Mouse (Mus musculus): ENCODE measurements around the gene Pds5b.
A peak's percentile ranks its signal among the peaks of the same experiment; 100 is the strongest.
"Not testable (repeated sequence)": the region's sequence is repeated elsewhere in the genome, so short reads cannot be mapped to it uniquely, and the experiment has no call there.

Gene Pds5b

DNA sequence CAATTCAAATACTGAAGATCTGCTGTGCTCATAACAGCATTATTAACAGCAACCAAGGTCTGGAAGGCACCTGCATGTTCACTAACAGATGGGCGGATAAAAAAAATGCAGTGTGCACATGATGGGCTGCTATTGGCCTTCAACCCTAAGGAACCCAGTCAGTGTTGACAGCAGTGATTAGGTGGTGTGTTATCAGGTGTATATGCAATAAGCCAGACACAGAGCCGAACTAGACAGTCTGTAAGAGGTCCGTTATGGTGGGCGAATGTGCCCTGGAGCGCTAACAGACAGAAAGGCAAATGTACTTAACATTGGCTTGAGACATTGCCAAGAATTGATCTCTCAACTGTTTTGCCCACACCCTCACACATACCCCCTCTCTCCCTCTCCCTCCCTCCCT lies 156.0 kb downstream of the Pds5b start:
- DNase-seq, result no peak

DNA sequence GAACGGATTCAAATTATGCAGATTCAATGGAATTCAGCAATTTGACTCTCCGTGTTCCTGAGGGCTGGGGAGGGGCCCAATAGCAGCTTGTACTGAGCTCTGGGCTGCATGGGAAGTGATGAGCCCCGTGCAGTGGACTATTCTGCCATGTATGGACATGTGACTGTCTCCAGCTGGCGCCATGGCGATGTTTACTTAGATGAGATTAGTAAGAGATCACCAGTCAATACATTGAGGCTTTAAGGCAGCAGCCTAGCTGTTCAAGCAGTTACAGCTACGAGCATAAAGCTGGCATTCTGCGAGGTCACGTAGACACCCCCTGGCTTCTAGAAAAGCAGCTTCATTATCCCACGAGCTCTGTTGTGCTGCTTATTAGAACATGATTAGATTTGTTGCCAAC lies 157.2 kb downstream of the Pds5b start:
- no peak for DNase-seq

DNA sequence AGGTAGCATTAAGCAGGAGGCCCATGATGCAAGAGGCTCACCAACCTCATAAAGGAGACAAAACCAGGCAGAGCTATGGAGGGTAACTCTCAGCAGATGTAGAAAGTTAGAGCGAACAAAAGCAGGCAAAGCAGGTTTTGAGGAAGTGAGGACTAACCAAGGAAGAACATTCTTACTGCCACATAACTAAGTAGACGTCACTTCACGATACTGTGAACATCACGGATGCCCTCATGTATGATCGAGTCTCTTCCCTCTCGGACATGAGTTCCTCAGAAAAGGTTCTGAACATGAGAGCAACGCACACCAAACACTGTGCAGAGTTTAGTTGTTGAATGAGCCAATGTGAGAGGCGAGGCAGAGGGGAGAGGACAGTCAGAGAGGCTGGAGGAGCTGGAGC lies 163.2 kb downstream of the Pds5b start:
- no peak for DNase-seq

DNA sequence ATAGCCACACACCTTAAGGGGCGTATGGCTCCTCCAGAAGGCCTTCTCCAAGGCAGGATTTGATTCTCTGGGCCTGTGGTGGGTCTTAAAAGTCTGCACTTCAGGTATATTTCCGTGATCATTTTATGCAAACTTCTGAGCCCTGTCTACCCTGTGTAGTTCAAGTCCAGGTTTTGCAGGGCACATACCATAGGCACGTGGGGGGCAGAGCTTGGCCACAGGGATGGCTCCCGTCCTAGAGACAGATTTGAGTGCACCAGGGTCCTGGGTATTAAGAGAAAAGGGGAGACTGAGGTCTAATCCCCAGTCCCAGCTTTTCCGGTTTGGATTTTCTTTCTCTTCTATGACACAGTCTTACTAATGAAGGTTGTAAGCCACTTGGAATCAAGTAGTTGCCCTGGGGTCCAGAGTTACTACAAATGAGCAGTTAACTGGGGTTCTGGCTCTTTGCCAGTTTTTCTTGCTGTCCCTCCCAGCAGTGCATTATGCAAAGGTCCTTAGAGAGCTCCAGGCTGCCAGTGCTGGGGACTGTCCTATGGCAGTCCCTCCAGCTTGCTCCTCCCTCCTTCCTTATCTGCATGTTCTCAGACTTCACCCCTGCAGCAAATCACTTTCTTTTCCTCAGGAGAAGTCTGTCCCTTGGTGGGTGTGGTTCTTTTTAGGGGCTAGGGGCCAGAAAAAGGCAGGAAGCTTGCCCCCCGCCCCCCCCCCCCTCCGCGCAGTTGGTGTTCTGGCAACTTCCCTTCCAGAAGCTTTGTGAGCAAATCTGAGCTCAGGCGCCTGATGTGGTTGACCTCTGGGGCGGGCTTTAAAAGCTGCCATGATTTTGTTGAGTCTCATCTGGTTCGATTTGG lies 166.4 kb downstream of the Pds5b start:
- no peak for DNase-seq

DNA sequence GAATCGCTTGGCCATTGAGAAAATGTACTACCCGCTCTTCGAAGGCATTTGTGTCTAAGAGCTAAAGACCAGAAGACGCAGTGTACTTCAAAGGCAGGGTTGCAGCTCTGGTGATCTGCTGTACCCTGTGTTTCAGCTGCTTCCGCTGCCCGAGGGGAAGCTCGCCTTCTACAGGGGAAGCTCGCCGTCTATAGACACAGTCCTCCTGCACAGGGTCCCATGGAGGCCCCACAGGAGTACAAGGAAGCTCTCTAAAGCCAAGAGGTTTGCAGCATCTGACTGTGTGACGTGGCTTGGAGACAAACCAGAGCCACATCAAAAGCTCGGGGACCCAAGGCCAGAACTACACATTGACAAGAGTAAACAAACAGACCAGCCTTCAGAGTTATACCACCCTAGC lies 167.1 kb downstream of the Pds5b start:
- no peak for DNase-seq

DNA sequence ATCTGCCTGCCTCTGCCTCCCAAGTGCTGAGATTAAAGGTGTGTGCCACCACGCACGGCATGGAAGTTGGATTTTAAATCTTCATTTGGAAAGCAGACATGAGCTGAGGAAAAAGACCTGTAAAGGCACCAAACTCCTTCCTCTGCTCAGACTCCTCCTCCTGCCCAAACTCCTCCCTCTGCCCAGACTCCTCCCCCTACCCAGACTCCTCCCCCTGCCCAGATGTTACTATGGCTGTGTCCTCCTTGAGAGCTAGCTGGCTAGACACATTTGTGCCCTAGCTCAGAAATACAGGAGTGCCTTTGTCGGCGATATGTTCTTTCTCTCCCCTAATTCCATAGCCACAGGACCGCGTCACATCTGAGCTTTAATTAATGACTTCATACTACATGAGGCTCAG lies 172.4 kb downstream of the Pds5b start:
- no peak for DNase-seq

DNA sequence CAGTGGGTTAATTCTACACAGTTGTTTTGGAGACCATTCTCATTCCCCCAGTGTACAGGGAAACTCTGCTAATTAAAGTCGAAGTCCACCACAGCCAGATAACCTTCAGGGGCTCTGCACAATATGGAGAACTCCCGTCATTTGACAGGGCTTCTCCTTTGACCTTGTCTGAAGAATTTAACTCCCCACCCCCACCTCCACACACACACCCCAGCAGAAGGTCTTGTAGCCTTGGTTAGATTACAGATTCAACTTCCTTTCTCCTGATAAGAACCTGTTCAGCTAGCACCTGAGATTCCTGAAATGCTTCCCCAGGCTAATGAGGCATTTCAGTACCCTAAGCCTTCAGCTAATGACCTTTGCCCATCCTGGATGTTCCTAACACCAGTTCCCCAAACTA lies 177.3 kb downstream of the Pds5b start:
- no peak for DNase-seq

DNA sequence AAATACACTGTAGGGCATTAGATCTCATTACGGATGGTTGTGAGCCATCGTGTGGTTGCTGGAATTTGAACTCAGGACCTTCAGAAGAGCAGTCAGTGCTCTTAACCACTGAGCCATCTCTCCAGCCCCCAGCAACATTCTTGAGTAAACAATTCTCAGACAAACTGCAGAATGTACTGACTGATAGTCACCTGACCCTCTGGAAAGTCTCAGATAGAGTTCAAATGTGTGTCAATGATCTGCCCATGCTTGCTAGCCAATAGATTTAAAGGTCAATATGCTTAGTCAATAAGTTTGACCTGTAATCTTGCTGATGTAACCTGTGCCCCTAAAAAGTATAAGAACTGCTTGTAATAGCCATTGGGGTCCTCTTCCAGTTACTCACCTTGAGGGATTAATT lies 178.6 kb downstream of the Pds5b start:
- not testable (repeated sequence) for DNase-seq

DNA sequence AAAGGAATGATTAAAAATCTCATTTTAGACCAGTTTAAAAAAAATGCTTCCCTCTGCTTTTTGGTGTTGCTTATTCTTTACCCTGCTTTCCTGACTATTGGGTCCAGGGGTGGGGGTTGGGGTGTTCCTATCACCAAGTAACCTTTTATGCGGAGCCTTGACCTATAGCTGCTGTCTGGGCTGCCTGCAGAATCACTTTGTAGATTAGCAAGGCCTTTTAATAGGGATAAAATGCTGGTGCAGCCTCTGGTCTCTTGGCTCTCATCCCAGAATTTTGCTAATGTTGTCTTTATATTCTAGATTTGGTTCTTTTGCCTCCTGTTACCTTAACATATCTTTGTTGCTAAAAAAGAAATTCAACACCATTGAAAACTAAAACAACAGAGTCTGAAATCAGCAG lies 181.0 kb downstream of the Pds5b start:
- DNase-seq, result no peak

DNA sequence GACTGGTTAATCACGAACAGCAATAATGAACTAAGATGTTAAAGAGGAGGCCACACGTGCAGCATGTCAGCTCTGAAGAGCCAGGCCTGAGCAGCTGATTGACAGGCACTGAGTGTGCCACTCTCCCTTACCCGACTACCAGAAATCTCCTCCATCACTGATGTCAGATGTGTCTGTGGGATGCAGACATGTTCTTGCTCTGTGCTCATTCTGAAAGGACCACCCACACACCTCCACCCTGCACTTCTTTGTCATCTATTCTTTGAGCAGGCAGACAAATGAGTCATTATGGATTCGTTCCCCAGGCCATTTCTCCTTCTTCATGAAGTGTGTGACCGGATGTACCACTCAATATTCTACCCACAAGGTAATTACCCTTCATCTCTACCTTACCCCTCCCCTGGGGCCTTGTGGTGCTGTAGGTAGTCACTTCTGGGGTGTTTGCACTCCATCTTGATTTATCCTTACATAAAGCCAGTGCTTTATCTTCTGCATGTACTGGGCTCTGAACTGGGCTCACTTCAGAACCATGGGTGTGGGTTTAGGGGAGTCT lies 186.2 kb downstream of the Pds5b start:
- DNase-seq, result peak; percentile 21

All from right cerebral cortex, postnatal 25 days (tissue).